Mouse (Mus musculus): ENCODE measurements around the gene Cyp4f17. TPM values are rescaled to one million over a fixed set of nuclear protein-coding genes. Genes with fewer than 3 reads are reported as not detected.
"Not testable (repeated sequence)": the region's sequence is repeated elsewhere in the genome, so short reads cannot be mapped to it uniquely, and the experiment has no call there.

Cyp4f17 gene
- polyA plus RNA-seq, 1 experiment from 2014 or later, result 8.9 TPM

GRCm38 (mm10) chr17:32534068-32534467 lies 28.2 kb downstream of the Cyp4f17 start:
- H3K27ac ChIP-seq, result no peak overlapping the region
- no peak for DNase-seq (ENCODE audit: low spot score)
- no peaks in the 10 kb centered on the region for H3K36me3 ChIP-seq
- H3K27me3 ChIP-seq (ENCODE audit: insufficient read depth, poor library complexity, severe bottlenecking), result no peaks in the 10 kb centered on the region
- H3K4me1 ChIP-seq (replicated peaks), result peaks cover 12% of the 10 kb centered on the region
- WGBS, result 87% methylated on average over 6 of the region's 6 CpGs
- H3K9me3 ChIP-seq, result no peaks in the 10 kb centered on the region
- no peak overlapping the region for H3K4me3 ChIP-seq

DNA sequence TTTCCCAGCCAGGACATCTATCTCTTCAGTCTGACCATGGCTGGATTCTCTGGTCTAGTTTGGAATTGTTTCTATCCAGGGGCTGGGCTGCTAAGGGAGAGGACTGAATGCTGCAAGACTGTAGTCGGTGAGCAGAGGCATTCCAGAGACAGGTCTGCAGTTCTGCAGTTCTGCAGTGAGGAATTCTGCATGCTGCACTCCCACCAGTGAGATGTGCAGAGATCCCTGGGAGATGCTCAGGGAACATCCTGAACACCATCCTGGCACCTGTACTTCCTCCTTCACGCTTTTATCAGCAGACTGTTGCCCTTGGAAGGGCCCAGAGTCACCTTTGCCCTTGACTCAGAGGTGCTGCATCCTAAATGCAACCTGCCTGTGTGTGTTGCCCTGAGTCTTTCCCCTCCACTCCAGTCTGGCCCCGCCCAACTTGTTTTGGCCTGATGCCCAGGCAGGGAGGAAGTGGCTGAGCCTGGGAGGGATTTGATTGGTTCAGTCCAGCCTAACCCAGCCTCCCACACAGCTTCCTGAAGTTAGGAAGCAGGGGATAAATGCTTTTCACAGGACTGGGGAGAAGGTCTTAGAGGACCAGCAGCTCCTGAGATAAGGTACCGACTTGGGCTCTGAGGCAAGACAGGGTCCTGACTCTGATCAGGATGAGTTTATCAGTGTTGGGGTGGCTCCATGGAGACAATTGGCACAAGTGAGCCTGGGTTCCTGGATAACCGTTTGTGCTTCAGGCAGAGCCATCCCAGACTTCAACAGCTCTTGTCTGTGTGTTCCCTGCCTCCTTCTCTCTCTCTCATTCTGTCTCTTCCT lies 30.4 kb downstream of the Cyp4f17 start, which contains the start of gene Cyp4f16:
Gene Cyp4f16 (plus strand): TSS at position 508 of the 816 bp plus-strand sequence.
- H3K9me3 ChIP-seq; H3K36me3 ChIP-seq; H3K27me3 ChIP-seq (ENCODE audit: insufficient read depth, poor library complexity, severe bottlenecking): not testable (repeated sequence)
- Histone ChIP-seq H3K4me1 (replicated peaks) (peaks cover 12% of the 10 kb centered on the region), H3K4me3 (peak within 1 kb of the TSS; percentile 49), H3K27ac (peak within 1 kb of the TSS; percentile 66; the same call in 1 of the 2 replicates)
- 14% methylated on average over 5 of the region's 5 CpGs for whole genome bisulfite sequencing
- DNase-seq (ENCODE audit: low spot score), result peak; percentile 67

DNA sequence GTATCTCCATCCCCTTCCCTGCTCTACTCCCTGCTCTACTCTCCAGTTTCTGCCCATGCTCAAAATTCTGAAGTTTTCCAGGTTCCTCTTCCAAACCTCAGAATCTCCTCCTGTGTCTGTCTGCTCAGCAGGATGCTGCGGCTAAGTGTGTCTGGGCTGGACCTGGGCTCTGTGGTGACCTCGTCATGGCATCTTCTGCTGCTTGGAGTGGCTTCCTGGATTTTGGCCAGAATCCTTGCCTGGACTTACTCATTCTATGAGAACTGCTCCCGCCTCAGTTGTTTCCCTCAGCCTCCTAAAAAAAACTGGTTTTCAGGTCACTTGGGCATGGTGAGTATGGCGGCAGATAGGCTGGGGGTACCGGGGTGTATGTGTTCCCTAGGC lies 31.0 kb downstream of the Cyp4f17 start:
- Histone ChIP-seq H3K4me1 (replicated peaks) (peaks cover 12% of the 10 kb centered on the region), H3K36me3 (no peaks in the 10 kb centered on the region), H3K27ac (peak overlapping the region; percentile 66; the same call in 1 of the 2 replicates), H3K27me3 (ENCODE audit: insufficient read depth, poor library complexity, severe bottlenecking) (no peaks in the 10 kb centered on the region), H3K4me3 (peak overlapping the region; percentile 49), H3K9me3 (no peaks in the 10 kb centered on the region)
- DNase-seq (ENCODE audit: low spot score), result no peak
- WGBS, result 72% methylated on average over 5 of the region's 5 CpGs

DNA sequence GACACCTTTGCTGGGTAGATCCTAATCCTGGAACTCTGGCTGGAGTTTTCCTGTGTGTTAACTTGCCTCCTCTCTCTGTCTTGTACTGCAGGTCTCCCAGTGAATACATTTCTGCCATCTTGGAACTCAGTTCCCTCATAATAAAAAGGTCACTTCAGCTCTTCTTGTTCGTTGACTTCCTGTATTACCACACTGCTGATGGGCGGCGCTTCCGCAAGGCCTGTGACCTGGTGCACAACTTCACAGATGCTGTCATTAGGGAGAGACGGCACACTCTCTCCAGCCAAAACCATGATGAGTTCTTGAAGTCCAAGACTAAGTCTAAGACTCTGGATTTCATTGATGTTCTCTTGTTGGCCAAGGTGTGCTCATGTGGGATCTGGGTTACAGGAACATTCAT lies 38.9 kb downstream of the Cyp4f17 start:
- not testable (repeated sequence) for H3K27ac ChIP-seq; H3K4me3 ChIP-seq; H3K9me3 ChIP-seq; DNase-seq (ENCODE audit: low spot score); H3K27me3 ChIP-seq (ENCODE audit: insufficient read depth, poor library complexity, severe bottlenecking); H3K4me1 ChIP-seq (replicated peaks)
- H3K36me3 ChIP-seq, result peaks cover 11% of the 10 kb centered on the region
- WGBS, result 88% methylated on average over 5 of the region's 5 CpGs

DNA sequence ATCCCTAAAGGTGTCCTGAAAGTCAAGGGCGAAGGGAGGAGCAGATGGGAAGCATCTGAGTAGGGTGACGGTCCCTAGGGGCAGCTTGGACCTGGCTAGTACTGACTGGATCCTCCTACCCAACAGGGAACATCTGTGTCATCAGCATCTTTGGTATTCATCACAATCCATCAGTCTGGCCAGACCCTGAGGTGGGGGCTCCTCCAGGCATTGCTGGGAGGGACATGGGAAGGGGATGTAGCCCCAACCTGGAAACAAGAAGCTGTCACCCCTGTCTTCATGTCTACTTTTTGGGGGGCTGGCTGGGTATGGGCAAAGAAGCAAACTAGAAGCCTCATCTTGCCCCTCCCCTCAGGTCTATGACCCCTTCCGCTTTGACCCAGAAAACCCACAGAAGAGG lies 44.5 kb downstream of the Cyp4f17 start:
- Histone ChIP-seq H3K27ac (peak overlapping the region; percentile 81; the same call in 1 of the 2 replicates), H3K4me3 (peak overlapping the region; percentile 51)
- WGBS, result 83% methylated on average over 3 of the region's 3 CpGs

DNA sequence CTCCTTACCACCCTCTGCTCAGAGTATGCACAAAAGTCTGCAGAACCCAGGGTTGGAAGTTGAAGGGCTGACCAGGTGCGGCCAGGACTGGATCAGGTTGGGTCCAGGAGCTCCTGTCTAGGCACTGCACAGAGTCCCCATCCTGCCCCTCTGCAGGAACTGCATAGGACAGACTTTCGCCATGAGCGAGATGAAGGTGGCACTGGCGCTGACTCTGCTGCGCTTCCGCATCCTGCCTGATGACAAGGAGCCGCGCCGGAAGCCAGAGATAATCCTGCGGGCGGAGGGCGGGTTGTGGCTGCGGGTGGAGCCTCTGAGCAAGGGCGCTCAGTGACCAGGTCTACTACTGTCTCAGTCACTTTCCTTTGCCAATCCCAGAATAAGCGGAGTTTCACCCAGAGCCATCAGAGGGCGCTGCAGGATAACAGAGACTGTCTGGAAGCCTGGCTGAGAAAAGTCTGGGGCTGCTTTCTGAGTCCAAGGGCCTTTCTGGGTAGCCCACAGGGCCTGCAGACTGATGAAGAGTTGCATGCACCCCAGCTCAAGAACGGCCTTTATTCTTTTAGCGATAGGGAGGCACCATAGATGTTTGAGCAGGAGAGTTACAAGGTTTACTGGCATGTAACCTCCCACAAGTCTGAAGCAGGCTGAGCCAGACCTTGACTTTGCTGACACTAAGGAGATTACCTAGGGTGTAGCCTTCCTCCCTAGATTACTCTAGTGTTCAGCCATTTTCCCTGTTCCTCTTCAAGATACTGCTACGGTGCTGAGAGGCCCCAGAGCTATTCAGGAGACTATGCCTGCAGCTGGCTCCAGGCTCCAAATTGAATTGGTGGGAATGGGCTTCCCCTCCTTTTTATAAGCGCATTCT lies 45.3 kb downstream of the Cyp4f17 start:
- H3K4me1 ChIP-seq (replicated peaks), result peaks cover 8% of the 10 kb centered on the region
- H3K27ac ChIP-seq, result peak overlapping the region; percentile 81
- H3K36me3 ChIP-seq, result no peaks in the 10 kb centered on the region
- 14% methylated on average over 20 of the region's 20 CpGs for WGBS
- H3K4me3 ChIP-seq, result peak overlapping the region; percentile 51
- peak; percentile 88 for DNase-seq (ENCODE audit: low spot score)
- no peaks in the 10 kb centered on the region for H3K27me3 ChIP-seq (ENCODE audit: insufficient read depth, poor library complexity, severe bottlenecking)
- H3K9me3 ChIP-seq, result no peaks in the 10 kb centered on the region

More for the DNA sequence above, 44.5 kb downstream of the Cyp4f17 start:
- not testable (repeated sequence) for H3K9me3 ChIP-seq; H3K36me3 ChIP-seq; H3K27me3 ChIP-seq (ENCODE audit: insufficient read depth, poor library complexity, severe bottlenecking); H3K4me1 ChIP-seq (replicated peaks); DNase-seq (ENCODE audit: low spot score)

DNA sequence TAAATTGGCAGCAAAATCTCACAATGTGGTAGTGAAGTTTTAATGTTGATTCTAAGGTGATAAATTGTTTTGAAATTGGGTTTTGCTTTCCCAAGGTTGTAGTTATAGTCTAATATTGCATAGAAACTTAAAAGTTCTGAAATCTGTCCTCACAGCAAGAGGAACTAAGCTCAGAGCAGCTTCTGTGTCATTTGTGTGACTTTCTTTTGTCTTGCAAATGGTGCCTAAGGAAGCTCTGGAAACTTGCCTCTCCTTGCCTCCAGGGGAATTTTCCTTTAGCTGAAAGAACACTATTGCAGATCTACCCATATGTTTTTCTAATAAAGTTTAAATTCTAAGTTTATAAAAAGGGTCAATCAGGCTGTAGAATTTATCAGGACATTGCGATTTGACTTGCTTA lies 47.2 kb downstream of the Cyp4f17 start:
- not testable (repeated sequence) for H3K36me3 ChIP-seq; H3K9me3 ChIP-seq; H3K27me3 ChIP-seq (ENCODE audit: insufficient read depth, poor library complexity, severe bottlenecking); H3K4me1 ChIP-seq (replicated peaks); H3K27ac ChIP-seq; DNase-seq (ENCODE audit: low spot score); H3K4me3 ChIP-seq
- 43% methylated on average over 1 of the region's 1 CpGs for WGBS

GRCm38 (mm10) chr17:32554368-32554767 lies 48.5 kb downstream of the Cyp4f17 start:
- not testable (repeated sequence) for H3K27me3 ChIP-seq (ENCODE audit: insufficient read depth, poor library complexity, severe bottlenecking); DNase-seq (ENCODE audit: low spot score); H3K4me1 ChIP-seq (replicated peaks); H3K27ac ChIP-seq; H3K9me3 ChIP-seq; H3K4me3 ChIP-seq; H3K36me3 ChIP-seq
- WGBS, result 87% methylated on average over 9 of the region's 9 CpGs

DNA sequence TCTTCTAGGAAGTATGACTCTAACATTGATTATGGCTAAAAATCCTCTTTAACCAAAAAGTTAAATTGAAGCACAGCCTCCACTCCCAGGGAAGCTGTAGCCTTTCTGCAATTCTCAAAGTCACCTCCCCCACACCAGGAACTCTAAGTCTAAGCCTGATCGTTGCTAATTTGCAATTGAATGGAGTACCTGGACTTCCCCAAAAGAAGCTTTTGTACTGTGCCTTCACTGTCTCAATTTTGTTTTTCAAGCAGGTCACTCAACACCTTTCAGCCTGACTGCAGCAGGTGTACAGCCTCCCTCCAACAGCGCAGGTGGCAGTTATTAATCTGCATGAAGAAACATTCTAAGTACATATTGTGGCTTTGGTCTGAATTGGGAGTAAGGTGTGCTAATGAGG lies 57.5 kb downstream of the Cyp4f17 start:
- H3K27me3 ChIP-seq (ENCODE audit: insufficient read depth, poor library complexity, severe bottlenecking); H3K4me3 ChIP-seq; H3K27ac ChIP-seq; H3K4me1 ChIP-seq (replicated peaks); H3K36me3 ChIP-seq; DNase-seq (ENCODE audit: low spot score): not testable (repeated sequence)
- peaks cover 23% of the 10 kb centered on the region for H3K9me3 ChIP-seq
- WGBS, result 83% methylated on average over 2 of the region's 2 CpGs

GRCm38 (mm10) chr17:32573286-32573685 lies 67.4 kb downstream of the Cyp4f17 start:
- H3K9me3 ChIP-seq; H3K27ac ChIP-seq; H3K27me3 ChIP-seq (ENCODE audit: insufficient read depth, poor library complexity, severe bottlenecking); H3K4me3 ChIP-seq; DNase-seq (ENCODE audit: low spot score); H3K36me3 ChIP-seq; H3K4me1 ChIP-seq (replicated peaks): not testable (repeated sequence)
- 72% methylated on average over 2 of the region's 2 CpGs for WGBS

DNA sequence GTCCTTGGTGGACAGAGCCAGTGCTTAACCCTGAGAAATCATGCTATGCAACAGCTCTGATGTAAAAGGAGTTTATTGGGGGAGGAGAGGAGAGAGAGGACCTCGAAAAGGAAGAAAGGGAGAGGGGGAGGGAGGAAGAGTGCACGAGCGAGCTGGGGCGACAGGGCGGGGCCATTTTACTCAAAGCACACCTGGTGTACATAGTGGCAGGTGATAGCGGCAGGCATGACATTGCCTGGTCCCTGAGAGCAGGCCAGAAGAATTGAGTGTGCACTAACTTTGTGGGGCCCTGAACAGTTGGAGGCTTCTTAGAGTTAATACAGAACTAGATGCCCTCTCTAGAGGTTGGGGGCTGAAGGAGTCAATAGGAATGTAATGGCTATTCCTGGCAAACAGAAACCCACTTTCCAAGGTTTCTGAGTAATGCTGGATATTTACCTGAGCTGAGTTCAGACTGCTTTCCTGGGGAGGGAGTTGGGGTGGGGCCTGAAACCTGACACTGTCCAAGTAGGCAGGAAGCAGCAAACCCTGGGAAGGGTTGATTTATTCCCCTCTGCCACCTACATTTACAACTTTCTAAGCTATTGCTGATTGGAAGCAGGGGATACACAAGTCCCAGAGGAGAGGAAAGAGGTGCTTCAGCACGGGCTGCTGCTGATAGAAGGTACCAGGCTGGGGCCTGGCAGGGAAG lies 71.8 kb downstream of the Cyp4f17 start:
- no peak for DNase-seq (ENCODE audit: low spot score)

More for the DNA sequence above, 71.8 kb downstream of the Cyp4f17 start:
- Histone ChIP-seq H3K36me3 (no peaks in the 10 kb centered on the region), H3K9me3 (peaks cover 11% of the 10 kb centered on the region; the same call in 1 of the 2 replicates), H3K27ac (no peak overlapping the region), H3K4me3 (no peak overlapping the region), H3K27me3 (ENCODE audit: insufficient read depth, poor library complexity, severe bottlenecking) (no peaks in the 10 kb centered on the region), H3K4me1 (replicated peaks) (no peaks in the 10 kb centered on the region)
- WGBS, result 66% methylated on average over 7 of the region's 7 CpGs
